Mouse (Mus musculus): ENCODE data around the gene Hoxb13.

GRCm38 (mm10) chr11:96204351-96204750 is 10.2 kb downstream of the Hoxb13 start:
- TF ChIP-seq CTCF (IDR thresholded peaks at IDR 0.05; ENCODE audit: borderline replicate concordance, extremely low read depth, insufficient read depth, insufficient read length) (no peak), POLR2A (IDR thresholded peaks at IDR 0.05; ENCODE audit: borderline replicate concordance, extremely low read depth, insufficient read depth, insufficient read length, poor library complexity, severe bottlenecking) (no peak)
